Mouse (Mus musculus): ENCODE data around the gene Aass. TPM values are rescaled to one million over a fixed set of nuclear protein-coding genes. Genes with fewer than 3 reads are reported as not detected.
"Not testable (repeated sequence)": the region's sequence is repeated elsewhere in the genome, so short reads cannot be mapped to it uniquely, and the experiment has no call there.

Gene Aass
- 1.6 and 2.1 TPM in 2 replicates for polyA plus RNA-seq (2016; fragmentation: Nextera tagmentation; extraction: Ambion mirVana)

GRCm38 (mm10) chr6:23132573-23133181 lies at the start of gene Aass:
Gene Aass (minus strand): TSS chr6:23132986.
- peak within 1 kb of the TSS; percentile 63 for H3K4me3 ChIP-seq
- peaks cover 18% of the 10 kb centered on the region for H3K27me3 ChIP-seq (ENCODE audit: low read depth, poor library complexity, severe bottlenecking)
- no peaks in the 10 kb centered on the region for H3K36me3 ChIP-seq
- H3K9me3 ChIP-seq (replicated peaks), result no peaks in the 10 kb centered on the region
- DNase-seq (ENCODE audit: low spot score), result peak; percentile 56
- H3K27ac ChIP-seq (replicated peaks), result peak within 1 kb of the TSS; percentile 35; the same call in 1 of the 2 replicates
- WGBS, result under 1% methylated on average over 20 of the region's 20 CpGs
- peaks cover 13% of the 10 kb centered on the region for H3K4me1 ChIP-seq

GRCm38 (mm10) chr6:23180096-23180495 lies 47.3 kb upstream of the Aass start:
- no peaks in the 10 kb centered on the region for H3K4me1 ChIP-seq
- no peaks in the 10 kb centered on the region for H3K27me3 ChIP-seq (ENCODE audit: low read depth, poor library complexity, severe bottlenecking)
- DNase-seq (ENCODE audit: low spot score), result peak; percentile 29
- no peaks in the 10 kb centered on the region for H3K9me3 ChIP-seq (replicated peaks)
- H3K36me3 ChIP-seq, result no peaks in the 10 kb centered on the region
- no peak overlapping the region for H3K4me3 ChIP-seq
- H3K27ac ChIP-seq (replicated peaks), result no peak overlapping the region
- WGBS, result 21% methylated on average over 8 of the region's 8 CpGs

GRCm38 (mm10) chr6:23163824-23164223 lies 31.0 kb upstream of the Aass start:
- H3K27me3 ChIP-seq (ENCODE audit: low read depth, poor library complexity, severe bottlenecking); H3K4me3 ChIP-seq; H3K4me1 ChIP-seq; H3K9me3 ChIP-seq (replicated peaks); H3K36me3 ChIP-seq; DNase-seq (ENCODE audit: low spot score); H3K27ac ChIP-seq (replicated peaks): not testable (repeated sequence)
- 58% methylated on average over 2 of the region's 2 CpGs for WGBS

GRCm38 (mm10) chr6:23156357-23156756 lies 23.6 kb upstream of the Aass start:
- not testable (repeated sequence) for H3K4me3 ChIP-seq; H3K9me3 ChIP-seq (replicated peaks); DNase-seq (ENCODE audit: low spot score); H3K36me3 ChIP-seq; H3K27me3 ChIP-seq (ENCODE audit: low read depth, poor library complexity, severe bottlenecking); H3K4me1 ChIP-seq; H3K27ac ChIP-seq (replicated peaks)
- 74% methylated on average over 3 of the region's 3 CpGs for WGBS

- H3K9me3 ChIP-seq (replicated peaks), result no peaks in the 10 kb centered on the region
- WGBS, result 95% methylated on average over 2 of the region's 2 CpGs
These were observed 20.3 kb upstream of the Aass start for GRCm38 (mm10) chr6:23153112-23153511.

DNA sequence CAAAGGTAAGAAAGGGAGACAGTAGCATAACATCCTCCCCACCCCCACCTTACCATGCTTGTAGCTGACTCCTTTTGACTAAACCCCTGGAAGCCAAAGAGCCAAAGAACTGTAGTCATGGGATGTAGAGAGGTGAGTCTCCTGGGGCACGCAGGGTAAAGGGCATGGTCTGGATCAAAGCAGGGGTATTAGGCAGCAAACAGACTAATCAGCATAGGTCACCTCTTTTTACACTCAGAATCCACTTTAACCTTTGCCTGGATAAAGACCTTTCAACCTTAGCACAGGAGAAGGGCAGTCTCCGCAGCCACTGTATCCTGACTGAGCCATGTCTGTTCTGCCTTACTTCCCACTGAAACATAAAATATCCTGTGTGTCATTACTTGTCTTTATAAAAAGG lies 14.4 kb upstream of the Aass start:
- Histone ChIP-seq H3K27me3 (ENCODE audit: low read depth, poor library complexity, severe bottlenecking) (no peaks in the 10 kb centered on the region), H3K36me3 (no peaks in the 10 kb centered on the region), H3K9me3 (replicated peaks) (no peaks in the 10 kb centered on the region), H3K27ac (replicated peaks) (no peak overlapping the region), H3K4me1 (no peaks in the 10 kb centered on the region), H3K4me3 (no peak overlapping the region)
- WGBS, result 68% methylated on average over 2 of the region's 2 CpGs
- DNase-seq (ENCODE audit: low spot score), result no peak

More at GRCm38 (mm10) chr6:23153112-23153511, 20.3 kb upstream of the Aass start:
- no peak overlapping the region for H3K27ac ChIP-seq (replicated peaks)
- no peak overlapping the region for H3K4me3 ChIP-seq
- H3K27me3 ChIP-seq (ENCODE audit: low read depth, poor library complexity, severe bottlenecking), result no peaks in the 10 kb centered on the region
- H3K36me3 ChIP-seq, result no peaks in the 10 kb centered on the region
- DNase-seq (ENCODE audit: low spot score), result no peak
- no peaks in the 10 kb centered on the region for H3K4me1 ChIP-seq

- no peak for DNase-seq (ENCODE audit: low spot score)
- Histone ChIP-seq H3K27ac (replicated peaks) (no peak overlapping the region), H3K9me3 (replicated peaks) (no peaks in the 10 kb centered on the region), H3K36me3 (no peaks in the 10 kb centered on the region), H3K27me3 (ENCODE audit: low read depth, poor library complexity, severe bottlenecking) (no peaks in the 10 kb centered on the region), H3K4me3 (no peak overlapping the region), H3K4me1 (no peaks in the 10 kb centered on the region)
These were observed 11.2 kb upstream of the Aass start for GRCm38 (mm10) chr6:23143980-23144379.

DNA sequence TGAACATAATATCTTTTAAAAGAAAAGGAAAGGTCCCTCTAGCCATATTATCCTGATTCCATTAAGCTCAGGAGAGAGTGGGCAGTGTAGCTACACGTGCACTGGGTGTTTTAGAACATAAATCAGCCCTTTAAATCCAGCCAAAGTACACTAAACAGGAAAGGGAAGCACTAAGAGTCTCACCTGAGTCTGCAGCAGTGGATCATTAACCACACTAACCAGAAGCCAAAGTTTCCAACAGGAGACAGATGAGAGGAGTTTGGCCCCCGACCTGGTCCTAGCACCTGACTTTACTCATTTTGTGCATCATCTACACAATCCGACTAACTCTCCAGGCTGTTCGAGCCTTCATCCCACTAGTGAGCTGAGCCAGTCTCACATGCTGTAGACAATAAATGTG lies 1.8 kb downstream of the Aass start:
- no peak for DNase-seq (ENCODE audit: low spot score)
- Histone ChIP-seq H3K36me3 (no peaks in the 10 kb centered on the region), H3K27ac (replicated peaks) (no peak overlapping the region), H3K4me1 (peaks cover 13% of the 10 kb centered on the region), H3K9me3 (replicated peaks) (no peaks in the 10 kb centered on the region), H3K27me3 (ENCODE audit: low read depth, poor library complexity, severe bottlenecking) (peaks cover 18% of the 10 kb centered on the region), H3K4me3 (no peak overlapping the region)
- WGBS, result 83% methylated on average over 4 of the region's 4 CpGs

GRCm38 (mm10) chr6:23129201-23129600 lies 3.6 kb downstream of the Aass start:
- Histone ChIP-seq H3K4me3 (no peak overlapping the region), H3K9me3 (replicated peaks) (no peaks in the 10 kb centered on the region), H3K36me3 (no peaks in the 10 kb centered on the region), H3K4me1 (peaks cover 13% of the 10 kb centered on the region), H3K27me3 (ENCODE audit: low read depth, poor library complexity, severe bottlenecking) (peaks cover 18% of the 10 kb centered on the region), H3K27ac (replicated peaks) (no peak overlapping the region)
- 75% methylated on average over 4 of the region's 4 CpGs for WGBS
- DNase-seq (ENCODE audit: low spot score), result no peak

DNA sequence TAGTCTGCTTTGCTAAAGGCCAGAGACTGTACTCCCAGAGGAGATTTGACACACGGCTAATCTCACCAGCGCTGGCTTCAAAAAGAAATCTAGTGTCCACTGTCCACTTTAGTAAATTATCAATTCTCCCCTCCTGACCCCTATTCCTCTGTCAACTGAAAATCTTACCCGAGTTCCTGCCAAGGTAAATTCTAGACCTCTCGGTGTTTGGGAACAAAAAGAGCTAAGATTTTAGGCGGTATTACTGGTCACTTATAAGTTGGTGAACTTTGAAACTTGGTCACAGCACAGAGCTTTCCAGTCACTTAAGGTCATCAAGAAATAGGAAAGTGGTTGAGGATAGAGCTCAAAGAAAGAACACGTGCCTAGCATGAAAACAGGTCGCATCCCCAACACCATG lies 6.1 kb downstream of the Aass start:
- Histone ChIP-seq H3K9me3 (replicated peaks) (no peaks in the 10 kb centered on the region), H3K4me1 (no peaks in the 10 kb centered on the region), H3K27me3 (ENCODE audit: low read depth, poor library complexity, severe bottlenecking) (peaks cover 5% of the 10 kb centered on the region), H3K36me3 (no peaks in the 10 kb centered on the region), H3K27ac (replicated peaks) (no peak overlapping the region), H3K4me3 (no peak overlapping the region)
- no peak for DNase-seq (ENCODE audit: low spot score)
- WGBS, result 92% methylated on average over 7 of the region's 7 CpGs

- Histone ChIP-seq H3K9me3 (replicated peaks) (no peaks in the 10 kb centered on the region), H3K4me3 (no peak overlapping the region), H3K27me3 (ENCODE audit: low read depth, poor library complexity, severe bottlenecking) (no peaks in the 10 kb centered on the region; the same call in 1 of the 2 replicates), H3K4me1 (no peaks in the 10 kb centered on the region), H3K36me3 (no peaks in the 10 kb centered on the region), H3K27ac (replicated peaks) (no peak overlapping the region)
- WGBS, result 90% methylated on average over 5 of the region's 5 CpGs
- DNase-seq (ENCODE audit: low spot score), result no peak
These were observed 7.0 kb downstream of the Aass start for GRCm38 (mm10) chr6:23125831-23126230.

- Histone ChIP-seq H3K27me3 (ENCODE audit: low read depth, poor library complexity, severe bottlenecking) (no peaks in the 10 kb centered on the region), H3K9me3 (replicated peaks) (no peaks in the 10 kb centered on the region), H3K27ac (replicated peaks) (no peak overlapping the region), H3K4me1 (no peaks in the 10 kb centered on the region), H3K4me3 (no peak overlapping the region), H3K36me3 (no peaks in the 10 kb centered on the region)
- WGBS, result 74% methylated on average over 2 of the region's 2 CpGs
- DNase-seq (ENCODE audit: low spot score), result no peak
These were observed 8.0 kb downstream of the Aass start for GRCm38 (mm10) chr6:23124823-23125222.

- Histone ChIP-seq H3K27ac (replicated peaks) (no peak overlapping the region), H3K36me3 (no peaks in the 10 kb centered on the region), H3K9me3 (replicated peaks) (no peaks in the 10 kb centered on the region), H3K4me3 (no peak overlapping the region), H3K27me3 (ENCODE audit: low read depth, poor library complexity, severe bottlenecking) (no peaks in the 10 kb centered on the region), H3K4me1 (no peaks in the 10 kb centered on the region)
- DNase-seq (ENCODE audit: low spot score), result no peak
- WGBS, result 44% methylated on average over 3 of the region's 3 CpGs
These were observed 9.9 kb downstream of the Aass start for GRCm38 (mm10) chr6:23122934-23123333.

DNA sequence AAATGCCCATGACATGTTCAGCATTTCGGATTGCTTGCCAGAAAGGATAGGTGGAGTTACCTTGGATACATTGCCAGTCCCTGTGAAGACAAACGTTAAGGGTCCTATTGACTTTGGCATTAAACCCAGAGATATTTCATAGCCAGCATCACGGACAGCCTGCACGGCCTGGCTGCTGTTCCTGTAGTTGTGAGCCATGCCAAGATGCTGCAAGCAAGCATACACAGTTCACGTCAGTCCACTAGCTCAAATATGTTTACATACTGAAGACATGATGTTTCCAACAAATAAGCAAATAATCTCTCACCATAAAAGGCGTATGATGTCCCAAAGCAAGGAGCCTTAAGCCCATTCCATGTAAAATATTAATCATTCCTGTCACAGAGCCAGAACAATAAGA lies 18.0 kb downstream of the Aass start:
- WGBS, result 90% methylated on average over 6 of the region's 6 CpGs
- H3K27me3 ChIP-seq (ENCODE audit: low read depth, poor library complexity, severe bottlenecking), result no peaks in the 10 kb centered on the region

More for the DNA sequence above, 18.0 kb downstream of the Aass start:
- Histone ChIP-seq H3K4me1 (no peaks in the 10 kb centered on the region), H3K9me3 (replicated peaks) (no peaks in the 10 kb centered on the region), H3K27ac (replicated peaks) (no peak overlapping the region), H3K4me3 (no peak overlapping the region), H3K36me3 (no peaks in the 10 kb centered on the region)
- no peak for DNase-seq (ENCODE audit: low spot score)

Data from midbrain, embryonic 10.5 days (tissue).